Mouse (Mus musculus) forebrain, embryonic 15.5 days (tissue): Measurements from ENCODE around the gene Mcf2l. TPM values are rescaled to one million over a fixed set of nuclear protein-coding genes. Genes with fewer than 3 reads are reported as not detected.
A peak's percentile ranks its signal among the peaks of the same experiment; 100 is the strongest.

Source experiments
- ATAC-seq: fragments of 200-750 bp; cut with Nextera tagmentation; replicated peaks from 2 replicates; pipeline ENCODE4 v1.8.0; 2017; ENCODE audit warnings: mild to moderate bottlenecking, moderate TSS enrichment, moderate library complexity
- H3K27ac ChIP-seq: fragments of 300-500 bp; sonication (generic); replicated peaks from 2 replicates; pipeline ENCODE4 v1.5.1; 2015; ENCODE audit warnings: mild to moderate bottlenecking, inconsistent platforms
- H3K27me3 ChIP-seq: fragments of 300-500 bp; sonication (generic); 2 replicates; pipeline ENCODE4 v1.6.1; 2015; ENCODE audit warnings: inconsistent platforms
- H3K36me3 ChIP-seq: fragments of 300-500 bp; sonication (generic); 2 replicates; pipeline ENCODE4 v1.6.1; 2015; ENCODE audit warnings: mild to moderate bottlenecking, inconsistent platforms
- H3K4me1 ChIP-seq: fragments of 300-500 bp; sonication (generic); 2 replicates; pipeline ENCODE4 v1.6.1; 2015; ENCODE audit warnings: inconsistent platforms
- H3K4me2 ChIP-seq: fragments of 300-500 bp; sonication (generic); replicated peaks from 2 replicates; pipeline ENCODE4 v1.6.1; 2015; ENCODE audit warnings: mild to moderate bottlenecking, inconsistent platforms
- H3K4me3 ChIP-seq: fragments of 300-500 bp; sonication (generic); 2 replicates; pipeline ENCODE4 v1.5.1; 2015; ENCODE audit warnings: mild to moderate bottlenecking, inconsistent platforms
- H3K9ac ChIP-seq: fragments of 300-500 bp; sonication (generic); replicated peaks from 2 replicates; pipeline ENCODE4 v1.6.1; 2015; ENCODE audit warnings: mild to moderate bottlenecking, inconsistent platforms
- H3K9me3 ChIP-seq: fragments of 300-500 bp; sonication (generic); 2 replicates; pipeline ENCODE4 v1.6.1; 2016; ENCODE audit warnings: inconsistent platforms
- WGBS: fragments of 180-500 bp; shearing (Covaris S2); methylation state at CpG from one replicate; pipeline ENCODE4 v1.1.7; 2015; ENCODE audit warnings: mixed read lengths; 5-methylcytosine and 5-hydroxymethylcytosine counted together
- polyA plus RNA-seq: library from polyadenylated mRNA; unstranded; fragments of >200 nt; fragmentation: Nextera tagmentation; extraction: Ambion mirVana; gene quantifications from 2 replicates; pipeline ENCODE4 v1.2.1, GENCODE M21; 2015

The Mcf2l gene
- polyA plus RNA-seq, 1 experiment from 2014 or later = 139 TPM

DNA sequence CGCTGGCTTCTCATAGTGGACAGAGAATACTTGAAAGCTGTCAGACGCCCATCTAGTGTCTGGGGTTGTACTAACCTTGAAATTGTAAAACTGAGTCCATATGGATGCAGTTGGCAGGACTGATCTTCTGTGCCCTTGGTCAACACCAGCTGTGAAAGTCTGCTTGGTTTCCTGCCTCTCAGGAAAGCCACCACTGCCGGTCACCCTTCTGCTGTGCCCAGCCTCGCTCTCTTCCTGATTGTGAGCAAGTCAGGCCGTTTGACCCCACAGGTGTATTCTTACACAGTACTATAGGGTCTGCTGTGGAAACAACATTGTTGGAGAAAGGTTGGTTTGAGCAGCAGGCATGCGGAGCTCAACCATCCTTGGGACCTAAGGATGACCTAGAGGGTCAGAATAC is 3.5 kb downstream of the Mcf2l start:
- Histone ChIP-seq H3K9me3 (no peaks in the 10 kb centered on the region), H3K36me3 (0 out of 2 replicates have a peak, but pooled peaks cover 3% of the 10 kb centered on the region), H3K4me3 (no peak overlapping the region), H3K27ac (no peak overlapping the region), H3K27me3 (no peaks in the 10 kb centered on the region), H3K4me1 (peaks cover 36% of the 10 kb centered on the region), H3K4me2 (no peak overlapping the region), H3K9ac (no peak overlapping the region)
- 86% methylated on average over 6 of the region's 6 CpGs for WGBS
- ATAC-seq = no peak

DNA sequence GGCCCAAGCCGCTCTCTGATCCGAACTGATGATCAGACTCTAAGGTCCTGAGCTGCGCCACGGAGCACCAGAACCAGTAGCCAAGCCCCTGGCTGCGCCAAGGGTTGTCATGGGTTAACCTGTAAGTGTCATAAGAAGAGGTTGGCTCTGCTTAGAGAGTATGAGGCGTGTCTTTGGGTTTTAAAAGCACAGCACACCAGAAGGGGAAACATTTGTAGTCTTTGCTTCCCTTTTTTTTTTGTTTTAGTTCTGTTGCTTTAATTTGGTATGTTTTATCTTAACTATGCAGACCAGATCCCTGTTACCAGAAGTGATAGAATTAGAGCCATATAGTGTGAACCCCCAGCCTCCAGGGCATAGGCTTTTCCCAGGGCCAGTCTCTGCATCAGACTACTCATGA is 6.6 kb downstream of the Mcf2l start:
- 93% methylated on average over 6 of the region's 6 CpGs for WGBS
- H3K4me1 ChIP-seq = peaks cover 19% of the 10 kb centered on the region
- H3K9ac ChIP-seq = no peak overlapping the region
- peaks cover 12% of the 10 kb centered on the region; the same call in 1 of the 2 replicates for H3K36me3 ChIP-seq
- H3K27ac ChIP-seq = no peak overlapping the region
- ATAC-seq = no peak
- no peaks in the 10 kb centered on the region for H3K9me3 ChIP-seq
- no peak overlapping the region for H3K4me3 ChIP-seq
- no peaks in the 10 kb centered on the region for H3K27me3 ChIP-seq
- no peak overlapping the region for H3K4me2 ChIP-seq

- Histone ChIP-seq H3K4me3 (no peak overlapping the region), H3K4me2 (no peak overlapping the region), H3K9me3 (no peaks in the 10 kb centered on the region), H3K4me1 (no peaks in the 10 kb centered on the region), H3K36me3 (peaks cover 17% of the 10 kb centered on the region; the same call in 1 of the 2 replicates), H3K27me3 (no peaks in the 10 kb centered on the region), H3K9ac (no peak overlapping the region), H3K27ac (no peak overlapping the region)
- ATAC-seq = no peak
- WGBS = 54% methylated on average over 21 of the region's 21 CpGs
Measured at GRCm38 (mm10) chr8:12883051-12884004, 9.7 kb downstream of the Mcf2l start.

- H3K4me3 ChIP-seq = no peak overlapping the region
- H3K4me1 ChIP-seq = peaks cover 15% of the 10 kb centered on the region
- peaks cover 17% of the 10 kb centered on the region; the same call in 1 of the 2 replicates for H3K36me3 ChIP-seq
- H3K9me3 ChIP-seq = no peaks in the 10 kb centered on the region
- H3K27ac ChIP-seq = no peak overlapping the region
- no peaks in the 10 kb centered on the region for H3K27me3 ChIP-seq
- WGBS = 81% methylated on average over 16 of the region's 16 CpGs
- no peak overlapping the region for H3K4me2 ChIP-seq
- H3K9ac ChIP-seq = no peak overlapping the region
- no peak for ATAC-seq
Measured at GRCm38 (mm10) chr8:12887772-12888435, 14.3 kb downstream of the Mcf2l start.

DNA sequence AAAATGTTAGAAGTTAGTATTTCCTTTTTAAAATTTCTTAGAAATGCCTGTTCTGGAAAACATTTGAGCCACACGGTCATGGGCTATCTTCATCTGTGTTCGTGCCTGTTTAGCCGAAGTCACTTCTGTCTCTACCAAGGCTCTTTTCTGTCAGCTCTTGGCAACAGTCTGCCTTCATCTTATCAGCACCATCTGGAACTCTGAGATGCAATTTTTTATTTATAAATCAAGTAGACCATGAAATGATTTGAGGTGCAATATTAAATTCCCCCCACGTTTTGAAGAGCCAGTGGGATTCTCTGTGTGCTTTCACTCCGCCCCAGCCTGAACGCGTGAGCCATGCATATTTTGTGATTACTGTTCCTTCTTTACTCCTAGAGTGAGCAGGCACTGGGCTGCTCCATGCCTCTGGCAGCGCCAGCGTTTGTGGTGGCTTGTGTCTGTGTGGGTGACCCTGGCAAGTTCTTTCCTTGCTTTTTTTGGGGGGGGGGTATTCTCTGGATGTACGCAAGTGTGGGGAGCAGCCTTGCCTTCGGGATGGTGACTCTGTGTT is 15.5 kb downstream of the Mcf2l start:
- peaks cover 17% of the 10 kb centered on the region; the same call in 1 of the 2 replicates for H3K36me3 ChIP-seq
- peak overlapping the region; percentile 6; the same call in 1 of the 2 replicates for H3K4me2 ChIP-seq
- peak overlapping the region; percentile 75 for H3K27ac ChIP-seq
- no peaks in the 10 kb centered on the region for H3K27me3 ChIP-seq
- peaks cover 15% of the 10 kb centered on the region for H3K4me1 ChIP-seq
- H3K9ac ChIP-seq = no peak overlapping the region
- H3K9me3 ChIP-seq = no peaks in the 10 kb centered on the region
- H3K4me3 ChIP-seq = no peak overlapping the region
- WGBS = 69% methylated on average over 11 of the region's 11 CpGs
- 0 out of 2 replicates have a peak, but pooled peaks have one; percentile 72 for ATAC-seq

DNA sequence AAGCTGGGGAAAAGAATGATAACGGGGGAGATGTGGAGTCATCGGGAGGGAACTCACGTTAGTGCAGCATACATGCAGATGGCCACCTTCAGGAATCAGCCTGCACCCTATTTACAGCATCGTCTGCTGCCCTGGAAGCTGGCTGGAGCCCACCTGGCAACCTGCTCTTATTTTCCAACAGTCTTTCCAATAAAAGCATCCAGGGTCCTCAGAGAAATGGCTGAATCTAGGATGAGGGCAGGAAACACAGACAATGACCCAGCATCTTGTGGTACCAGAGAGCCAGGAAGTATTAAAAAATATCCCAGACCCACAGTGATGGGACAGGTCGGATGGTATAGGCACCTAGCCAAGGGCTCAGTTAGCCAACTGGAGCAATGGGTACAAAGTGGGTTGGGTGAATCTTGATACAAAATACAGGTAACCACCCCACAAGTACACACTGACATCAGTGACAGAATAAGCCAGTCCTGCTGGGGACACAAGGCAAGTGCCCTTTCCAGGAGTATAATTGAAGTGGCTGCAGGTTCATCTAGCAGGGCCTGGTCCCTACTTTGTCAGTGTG is 19.4 kb downstream of the Mcf2l start:
- no peak overlapping the region for H3K4me2 ChIP-seq
- H3K27me3 ChIP-seq = no peaks in the 10 kb centered on the region
- no peaks in the 10 kb centered on the region for H3K9me3 ChIP-seq
- no peak overlapping the region for H3K27ac ChIP-seq
- no peak overlapping the region for H3K4me3 ChIP-seq
- no peak for ATAC-seq
- H3K4me1 ChIP-seq = peaks cover 15% of the 10 kb centered on the region
- 81% methylated on average over 5 of the region's 5 CpGs for WGBS
- no peak overlapping the region for H3K9ac ChIP-seq
- H3K36me3 ChIP-seq = peaks cover 4% of the 10 kb centered on the region; the same call in 1 of the 2 replicates

DNA sequence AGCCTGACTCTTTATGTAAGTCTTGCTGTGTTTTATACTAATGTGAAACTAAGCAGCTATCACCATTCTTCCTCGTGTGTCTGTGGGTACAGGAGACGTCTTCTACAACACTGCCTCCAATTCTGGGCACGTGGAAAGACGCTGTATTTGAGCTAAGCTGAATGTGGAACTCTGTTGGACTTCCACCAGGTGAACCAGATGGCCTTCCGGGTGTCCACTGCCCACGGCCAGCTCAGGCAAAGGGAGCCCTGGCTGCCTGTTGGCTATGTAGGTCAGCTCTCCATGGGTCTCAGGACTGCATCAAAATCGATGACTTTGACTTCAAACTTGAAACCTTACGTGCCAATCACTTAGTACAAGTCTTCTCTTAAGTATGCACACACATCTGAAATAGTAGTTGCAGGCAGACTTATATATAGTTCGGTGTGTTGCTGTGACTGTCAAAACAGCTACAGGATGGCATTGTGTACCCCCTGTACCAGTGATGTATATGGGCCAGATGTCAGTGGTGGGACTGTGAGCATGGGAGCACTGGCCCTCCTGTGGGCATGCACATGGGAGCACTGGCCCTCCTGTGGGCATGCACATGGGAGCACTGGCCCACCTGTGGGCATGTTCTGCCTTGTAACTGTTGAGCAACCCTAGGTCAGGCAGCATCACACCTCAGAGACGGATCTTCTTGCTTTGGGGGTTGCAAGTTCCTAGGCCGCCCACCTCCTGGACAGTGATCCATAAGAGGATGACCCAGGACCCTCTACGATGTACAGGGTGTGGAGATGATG is 20.4 kb downstream of the Mcf2l start:
- WGBS = 89% methylated on average over 12 of the region's 12 CpGs
- Histone ChIP-seq H3K36me3 (peaks cover 4% of the 10 kb centered on the region; the same call in 1 of the 2 replicates), H3K27me3 (no peaks in the 10 kb centered on the region), H3K27ac (no peak overlapping the region), H3K4me3 (no peak overlapping the region), H3K9me3 (no peaks in the 10 kb centered on the region), H3K4me2 (no peak overlapping the region), H3K9ac (no peak overlapping the region), H3K4me1 (peaks cover 15% of the 10 kb centered on the region)
- ATAC-seq = no peak

DNA sequence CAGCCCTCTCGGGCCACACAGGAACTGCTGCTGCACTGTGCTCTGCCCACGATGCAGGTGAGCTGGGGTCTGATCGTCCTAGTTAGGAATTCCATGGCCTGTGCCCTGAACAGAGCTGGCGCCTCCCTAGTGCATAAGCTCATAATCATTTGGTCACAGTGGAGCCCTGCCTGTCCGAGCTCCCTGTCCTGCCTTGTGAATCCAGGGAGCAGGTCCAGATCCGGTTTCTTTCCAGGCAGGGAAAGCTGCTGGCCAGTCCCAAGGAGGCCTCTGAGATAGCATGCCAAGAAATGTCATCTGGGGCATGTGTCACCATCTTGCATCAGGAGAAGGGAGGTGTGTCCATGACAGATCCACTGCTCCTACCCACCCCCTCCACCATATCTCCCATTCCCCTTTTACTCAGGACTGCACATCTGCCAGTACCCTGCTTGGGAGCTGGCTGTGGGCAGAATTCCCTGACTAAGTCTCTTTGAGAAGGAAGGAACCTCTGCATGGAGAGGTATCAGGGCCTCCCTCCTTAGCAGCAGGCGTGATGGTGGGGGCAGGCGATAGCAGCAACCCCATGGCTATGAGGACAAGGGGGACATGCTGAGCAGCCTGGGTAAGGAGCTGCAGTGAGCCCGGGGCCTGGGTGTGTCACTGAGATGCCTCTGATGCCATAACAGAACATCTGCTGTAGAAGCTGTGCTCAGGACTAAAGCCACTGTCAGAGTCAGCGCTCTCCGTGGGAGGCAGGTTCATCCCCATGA is 21.4 kb downstream of the Mcf2l start:
- H3K4me1 ChIP-seq = peaks cover 7% of the 10 kb centered on the region
- H3K9me3 ChIP-seq = no peaks in the 10 kb centered on the region
- H3K27me3 ChIP-seq = no peaks in the 10 kb centered on the region
- H3K9ac ChIP-seq = no peak overlapping the region
- no peak overlapping the region for H3K4me3 ChIP-seq
- no peak overlapping the region for H3K4me2 ChIP-seq
- no peak for ATAC-seq
- WGBS = 86% methylated on average over 11 of the region's 11 CpGs
- no peak overlapping the region for H3K27ac ChIP-seq
- peaks cover 4% of the 10 kb centered on the region; the same call in 1 of the 2 replicates for H3K36me3 ChIP-seq

GRCm38 (mm10) chr8:12895535-12896150 is 22.0 kb downstream of the Mcf2l start:
- H3K27me3 ChIP-seq = no peaks in the 10 kb centered on the region
- 78% methylated on average over 9 of the region's 9 CpGs for WGBS
- H3K4me1 ChIP-seq = no peaks in the 10 kb centered on the region
- no peaks in the 10 kb centered on the region for H3K9me3 ChIP-seq
- no peak overlapping the region for H3K9ac ChIP-seq
- no peak overlapping the region for H3K27ac ChIP-seq
- ATAC-seq = no peak
- 0 out of 2 replicates have a peak, but pooled peaks cover 4% of the 10 kb centered on the region for H3K36me3 ChIP-seq
- H3K4me2 ChIP-seq = no peak overlapping the region
- no peak overlapping the region for H3K4me3 ChIP-seq

GRCm38 (mm10) chr8:12896494-12897373 is 23.1 kb downstream of the Mcf2l start:
- H3K9me3 ChIP-seq = no peaks in the 10 kb centered on the region
- peak; percentile 57 for ATAC-seq
- H3K27me3 ChIP-seq = no peaks in the 10 kb centered on the region
- H3K9ac ChIP-seq = no peak overlapping the region
- no peaks in the 10 kb centered on the region for H3K4me1 ChIP-seq
- H3K36me3 ChIP-seq = no peaks in the 10 kb centered on the region
- H3K27ac ChIP-seq = no peak overlapping the region
- no peak overlapping the region for H3K4me2 ChIP-seq
- WGBS = 53% methylated on average over 13 of the region's 13 CpGs
- no peak overlapping the region for H3K4me3 ChIP-seq
